Comparison of ENCODE assay signal across 18 mouse cellular contexts in the genomic region with DNA sequence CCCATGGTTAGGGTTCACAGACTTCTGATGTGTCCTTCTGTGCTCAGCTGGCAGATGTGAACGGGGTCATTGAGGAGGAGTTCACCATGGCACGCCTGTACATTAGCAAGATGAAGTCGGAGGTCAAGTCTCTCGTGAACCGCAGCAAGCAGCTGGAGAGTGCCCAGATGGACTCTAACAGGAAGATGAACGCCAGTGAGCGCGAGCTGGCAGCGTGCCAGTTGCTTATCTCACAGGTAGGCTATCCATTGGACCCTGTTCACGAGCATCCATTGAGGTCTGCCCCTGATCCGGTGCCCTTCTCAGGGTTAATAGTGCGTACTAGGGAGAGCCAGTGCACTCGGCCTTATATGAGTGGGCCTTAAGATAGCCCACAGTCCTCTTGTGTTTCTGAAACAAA.
"Had no signal": no experiment of that assay in that cellular context is flagged by ENCODE, and none has a peak within 500 bp of the region (broad histone marks: within the 10 kb centered on the region; RNA-seq: fewer than 3 reads in every experiment).

No protein-coding gene starts in this region.

- ATAC-seq: midbrain, embryonic 16.5 days had no signal

- H3K4me2 ChIP-seq: lung, embryonic 14.5 days; midbrain, embryonic 12.5 days; neural tube, embryonic 13.5 days; neural tube, embryonic 15.5 days had no signal

- DNase-seq: lung, adult 18-20 months; lung, embryonic 14.5 days; lung, postnatal 10 days; lung, postnatal 4 days; midbrain, embryonic 14.5 days; retina, postnatal 1 day; right cerebral cortex, adult 18-20 months; right cerebral cortex, postnatal 25 days; right cerebral cortex, postnatal 4 days; spleen, adult 18-20 months; thymus, adult 18-20 months; thymus, postnatal 14 days; thymus, postnatal 36 days had no signal

- H3K4me3 ChIP-seq: midbrain, embryonic 10.5 days; midbrain, embryonic 12.5 days; neural tube, embryonic 13.5 days; neural tube, embryonic 15.5 days had no signal

- H3K4me1 ChIP-seq: midbrain, embryonic 10.5 days; neural tube, embryonic 15.5 days had no signal

- H3K27me3 ChIP-seq: midbrain, embryonic 12.5 days; neural tube, embryonic 13.5 days; neural tube, embryonic 15.5 days had no signal

- H3K9me3 ChIP-seq: midbrain, embryonic 10.5 days; midbrain, embryonic 12.5 days; neural tube, embryonic 13.5 days; neural tube, embryonic 15.5 days had no signal

- H3K9ac ChIP-seq: lung, embryonic 14.5 days; midbrain, embryonic 12.5 days; neural tube, embryonic 13.5 days; neural tube, embryonic 15.5 days had no signal

- H3K27ac ChIP-seq: midbrain, embryonic 10.5 days; midbrain, embryonic 12.5 days; neural tube, embryonic 13.5 days; neural tube, embryonic 15.5 days had no signal
